Mouse (Mus musculus) hindbrain, embryonic 11.5 days (tissue): ENCODE measurements around the gene Unc45b. TPM values are rescaled to one million over a fixed set of nuclear protein-coding genes. Genes with fewer than 3 reads are reported as not detected.
"Not testable (repeated sequence)": the region's sequence is repeated elsewhere in the genome, so short reads cannot be mapped to it uniquely, and the experiment has no call there.

Experiments used
- ATAC-seq: fragments of 200-750 bp; cut with Nextera tagmentation; 2 replicates; pipeline ENCODE4 v1.8.0; 2017; ENCODE audit warnings: mild to moderate bottlenecking, moderate TSS enrichment, moderate library complexity; ENCODE audit not compliant: low FRiP score
- DNase-seq: peaks from one replicate; pipeline ENCODE4 v3.0.0-alpha.2; 2015; ENCODE audit warnings: low spot score
- H3K27ac ChIP-seq: fragments of 300-500 bp; sonication (generic); 2 replicates; pipeline ENCODE4 v1.5.1; 2014; ENCODE audit warnings: mild to moderate bottlenecking, low read depth, low read length
- H3K27me3 ChIP-seq: fragments of 300-500 bp; sonication (generic); 2 replicates; pipeline ENCODE4 v1.6.1; 2014; ENCODE audit warnings: mild to moderate bottlenecking, low read length, moderate library complexity, mixed read lengths; ENCODE audit not compliant: control insufficient read depth, insufficient read depth
- H3K36me3 ChIP-seq: fragments of 300-500 bp; sonication (generic); 2 replicates; pipeline ENCODE4 v1.6.1; 2014; ENCODE audit warnings: mild to moderate bottlenecking, low read length, moderate library complexity, mixed read lengths; ENCODE audit not compliant: control insufficient read depth, insufficient read depth
- H3K4me1 ChIP-seq: fragments of 300-500 bp; sonication (generic); replicated peaks from 2 replicates; pipeline ENCODE4 v1.6.1; 2014; ENCODE audit warnings: low read length, mixed read lengths; ENCODE audit not compliant: control insufficient read depth, insufficient read depth
- H3K4me2 ChIP-seq: fragments of 300-500 bp; sonication (generic); replicated peaks from 2 replicates; pipeline ENCODE4 v1.6.1; 2014; ENCODE audit warnings: mild to moderate bottlenecking, low read depth, low read length
- H3K4me3 ChIP-seq: fragments of 300-500 bp; sonication (generic); 2 replicates; pipeline ENCODE4 v1.5.1; 2014; ENCODE audit warnings: low read depth, low read length
- H3K9ac ChIP-seq: fragments of 300-500 bp; sonication (generic); 2 replicates; pipeline ENCODE4 v1.6.1; 2014; ENCODE audit warnings: low read depth, low read length
- H3K9me3 ChIP-seq: fragments of 300-500 bp; sonication (generic); 2 replicates; pipeline ENCODE4 v1.6.1; 2016; ENCODE audit warnings: low read length; ENCODE audit not compliant: control insufficient read depth
- WGBS: fragments of 180-500 bp; shearing (Covaris S2); extraction: QIAGEN DNeasy Blood & Tissue Kit; methylation state at CpG from one replicate; pipeline ENCODE4 v1.1.7; 2014; 5-methylcytosine and 5-hydroxymethylcytosine counted together
- polyA plus RNA-seq: library from polyadenylated mRNA; unstranded; fragments of >200 nt; fragmentation: Nextera tagmentation; extraction: Ambion mirVana; gene quantifications from 2 replicates; pipeline ENCODE4 v1.2.1, GENCODE M21; 2014

Unc45b gene
- polyA plus RNA-seq, 1 experiment from 2014 or later, result 0.45 TPM

DNA sequence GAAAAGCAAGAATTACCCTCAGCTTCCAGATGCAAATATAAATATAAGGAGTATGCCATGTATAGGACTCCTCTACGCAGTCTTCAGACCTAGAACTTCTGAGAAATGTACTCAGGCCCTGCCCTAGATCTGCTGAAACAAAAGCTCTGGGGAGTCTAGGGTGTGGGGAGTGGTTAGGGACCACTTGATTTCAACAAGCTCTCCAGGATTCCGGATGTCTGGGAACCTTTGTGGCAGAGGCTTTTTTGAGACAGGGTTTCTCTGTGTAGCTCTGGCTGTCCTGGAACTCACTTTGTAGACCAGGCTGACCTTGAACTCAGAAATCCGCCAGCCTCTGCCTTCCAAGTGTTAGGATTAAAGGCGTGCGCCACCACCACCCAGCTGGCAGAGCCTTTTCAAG is 4.5 kb upstream of the Unc45b start:
- H3K27ac ChIP-seq, result no peak overlapping the region
- ATAC-seq (no peak), DNase-seq (no peak)
- peaks cover 3% of the 10 kb centered on the region; the same call in 1 of the 2 replicates for H3K4me1 ChIP-seq
- no peak overlapping the region for H3K9ac ChIP-seq
- H3K27me3 ChIP-seq, result no peaks in the 10 kb centered on the region
- peaks cover 3% of the 10 kb centered on the region; the same call in 1 of the 2 replicates for H3K36me3 ChIP-seq
- H3K4me2 ChIP-seq, result no peak overlapping the region
- 90% methylated on average over 5 of the region's 5 CpGs for WGBS
- H3K4me3 ChIP-seq, result no peak overlapping the region
- H3K9me3 ChIP-seq, result no peaks in the 10 kb centered on the region

GRCm38 (mm10) chr11:82907651-82908607 is 2.4 kb upstream of the Unc45b start, which contains the start of gene Nle1:
TSS of gene Nle1 (minus strand) at chr11:82908411.
- H3K4me3 ChIP-seq, result peak within 1 kb of the TSS; percentile 70

DNA sequence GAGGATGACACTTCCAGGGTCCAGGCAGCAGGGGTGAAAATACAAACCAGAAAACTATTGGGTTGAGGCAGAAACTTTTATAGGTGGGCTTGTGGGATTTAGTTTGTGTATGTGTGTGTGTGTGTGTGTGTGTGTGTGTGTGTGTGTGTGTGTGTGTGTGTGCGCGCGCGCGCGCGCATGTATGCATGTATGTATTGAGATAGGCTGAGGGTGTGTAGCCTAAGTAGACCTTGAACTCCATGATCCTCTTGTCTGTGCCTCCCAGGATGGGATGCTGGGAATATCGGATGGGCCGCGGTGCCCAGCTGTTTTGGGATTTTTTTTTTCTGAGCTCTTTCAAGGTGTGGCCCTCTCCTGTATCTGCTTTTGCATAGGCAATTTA is 1.8 kb upstream of the Unc45b start:
- Histone ChIP-seq H3K27me3 (no peaks in the 10 kb centered on the region), H3K36me3 (no peaks in the 10 kb centered on the region), H3K4me3 (peak overlapping the region; percentile 70), H3K4me2 (peak overlapping the region; percentile 79), H3K9me3 (no peaks in the 10 kb centered on the region), H3K9ac (no peak overlapping the region), H3K27ac (no peak overlapping the region), H3K4me1 (peaks cover 3% of the 10 kb centered on the region; the same call in 1 of the 2 replicates)
- no peak for ATAC-seq
- DNase-seq, result no peak
- 69% methylated on average over 9 of the region's 10 CpGs for WGBS

More at GRCm38 (mm10) chr11:82907651-82908607, 2.4 kb upstream of the Unc45b start, which contains the start of gene Nle1:
- no peaks in the 10 kb centered on the region; the same call in 1 of the 2 replicates for H3K36me3 ChIP-seq
- peak within 1 kb of the TSS; percentile 80 for H3K9ac ChIP-seq
- no peaks in the 10 kb centered on the region for H3K27me3 ChIP-seq
- 2% methylated on average over 73 of the region's 73 CpGs for WGBS
- H3K4me1 ChIP-seq, result peaks cover 3% of the 10 kb centered on the region; the same call in 1 of the 2 replicates
- no peaks in the 10 kb centered on the region for H3K9me3 ChIP-seq
- DNase-seq, result peak; percentile 96
- H3K4me2 ChIP-seq, result peak within 1 kb of the TSS; percentile 79
- ATAC-seq, result peak; percentile 69; the same call in 1 of the 2 replicates
- H3K27ac ChIP-seq, result no peak within 1 kb of the TSS

GRCm38 (mm10) chr11:82910679-82911389 is 484 bp downstream of the Unc45b start:
- H3K36me3 ChIP-seq, result no peaks in the 10 kb centered on the region
- ATAC-seq, result no peak

GRCm38 (mm10) chr11:82914711-82915352 is 4.5 kb downstream of the Unc45b start:
- no peaks in the 10 kb centered on the region for H3K36me3 ChIP-seq
- DNase-seq (peak; percentile 91), ATAC-seq (no peak)
- H3K4me3 ChIP-seq, result 0 out of 2 replicates have a peak overlapping the region, but pooled peaks have one; percentile 6
- 11% methylated on average over 16 of the region's 16 CpGs for WGBS
- no peaks in the 10 kb centered on the region for H3K4me1 ChIP-seq
- no peak overlapping the region for H3K9ac ChIP-seq
- no peaks in the 10 kb centered on the region for H3K27me3 ChIP-seq
- H3K27ac ChIP-seq, result no peak overlapping the region
- peak overlapping the region; percentile 31; the same call in 1 of the 2 replicates for H3K4me2 ChIP-seq
- no peaks in the 10 kb centered on the region for H3K9me3 ChIP-seq

More at GRCm38 (mm10) chr11:82910679-82911389, 484 bp downstream of the Unc45b start:
- no peak for DNase-seq
- H3K4me3 ChIP-seq, result no peak overlapping the region
- H3K9me3 ChIP-seq, result no peaks in the 10 kb centered on the region
- H3K27ac ChIP-seq, result no peak overlapping the region
- H3K4me2 ChIP-seq, result no peak overlapping the region
- 80% methylated on average over 11 of the region's 11 CpGs for WGBS
- peaks cover 3% of the 10 kb centered on the region; the same call in 1 of the 2 replicates for H3K4me1 ChIP-seq
- H3K27me3 ChIP-seq, result no peaks in the 10 kb centered on the region
- H3K9ac ChIP-seq, result no peak overlapping the region

GRCm38 (mm10) chr11:82920768-82921167 is 10.4 kb downstream of the Unc45b start:
- ATAC-seq (no peak), DNase-seq (no peak)
- H3K4me3 ChIP-seq, result no peak overlapping the region
- H3K27me3 ChIP-seq, result no peaks in the 10 kb centered on the region
- H3K27ac ChIP-seq, result no peak overlapping the region
- H3K4me2 ChIP-seq, result no peak overlapping the region
- H3K36me3 ChIP-seq, result no peaks in the 10 kb centered on the region
- 60% methylated on average over 10 of the region's 10 CpGs for WGBS
- H3K9ac ChIP-seq, result no peak overlapping the region
- no peaks in the 10 kb centered on the region for H3K4me1 ChIP-seq
- no peaks in the 10 kb centered on the region for H3K9me3 ChIP-seq

DNA sequence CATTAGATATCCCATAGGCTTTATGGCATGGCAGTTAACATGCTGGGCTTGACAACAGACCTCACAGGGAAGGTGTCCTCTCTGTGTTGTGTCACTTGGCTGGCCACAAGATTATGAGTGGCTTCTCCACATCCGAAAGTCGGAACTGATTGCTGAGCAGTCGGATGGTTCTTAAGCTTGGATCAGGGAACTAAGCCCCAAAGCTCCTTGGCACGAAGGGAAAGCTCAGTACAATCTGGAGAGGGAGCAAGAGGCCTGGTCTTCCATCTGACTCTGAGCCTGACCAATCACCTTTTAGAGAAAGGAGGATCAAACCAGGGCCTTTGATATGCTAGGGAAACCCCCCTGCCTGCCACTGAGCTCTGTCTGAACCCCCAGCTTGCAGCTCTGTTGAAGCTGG is 11.3 kb downstream of the Unc45b start:
- no peak for ATAC-seq
- Histone ChIP-seq H3K36me3 (no peaks in the 10 kb centered on the region), H3K27ac (no peak overlapping the region), H3K4me3 (no peak overlapping the region), H3K27me3 (no peaks in the 10 kb centered on the region), H3K4me2 (no peak overlapping the region), H3K4me1 (no peaks in the 10 kb centered on the region), H3K9me3 (no peaks in the 10 kb centered on the region), H3K9ac (no peak overlapping the region)
- 66% methylated on average over 4 of the region's 4 CpGs for WGBS
- DNase-seq, result no peak

DNA sequence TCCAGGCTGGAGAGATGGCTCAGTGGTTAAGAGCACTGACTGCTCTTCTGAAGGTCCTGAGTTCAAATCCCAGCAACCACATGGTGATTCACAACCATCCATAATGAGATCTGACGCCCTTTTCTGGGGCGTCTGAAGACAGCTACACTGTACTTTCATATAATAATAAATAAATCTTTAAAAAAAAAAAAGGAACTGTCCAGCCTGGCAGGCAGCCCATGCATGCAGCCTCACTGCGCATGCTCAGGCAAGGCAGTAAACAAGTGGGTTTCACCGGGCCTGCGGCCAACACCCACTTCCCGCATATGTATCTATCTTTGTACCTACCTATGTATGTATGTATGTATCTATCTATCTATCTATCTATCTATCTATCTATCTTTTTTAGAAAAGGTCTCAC is 13.6 kb downstream of the Unc45b start:
- H3K9me3 ChIP-seq, H3K27me3 ChIP-seq, H3K4me3 ChIP-seq, ATAC-seq, H3K27ac ChIP-seq, H3K4me1 ChIP-seq, H3K36me3 ChIP-seq, DNase-seq, H3K4me2 ChIP-seq, H3K9ac ChIP-seq: not testable (repeated sequence)
- WGBS, result 91% methylated on average over 6 of the region's 6 CpGs
